Mouse (Mus musculus) midbrain, postnatal 0 days (tissue): ENCODE measurements around the gene Grxcr1. TPM values are rescaled to one million over a fixed set of nuclear protein-coding genes. Genes with fewer than 3 reads are reported as not detected.
A peak's percentile ranks its signal among the peaks of the same experiment; 100 is the strongest.

ENCODE experiments used
- ATAC-seq: fragments of 200-750 bp; cut with Nextera tagmentation; 2 replicates; pipeline ENCODE4 v1.8.0; 2017; ENCODE audit warnings: moderate number of reproducible peaks, mild to moderate bottlenecking, moderate TSS enrichment, moderate library complexity; ENCODE audit not compliant: low FRiP score
- DNase-seq: peaks from one replicate; pipeline ENCODE4 v3.0.0-alpha.2; 2015; ENCODE audit warnings: low spot score
- H3K27ac ChIP-seq: fragments of 300-500 bp; sonication (generic); 2 replicates; pipeline ENCODE4 v1.5.1; 2014; ENCODE audit warnings: low read depth, mild to moderate bottlenecking, low read length, mixed read lengths
- H3K27me3 ChIP-seq: fragments of 300-500 bp; sonication (generic); 2 replicates; pipeline ENCODE4 v1.6.1; 2014; ENCODE audit warnings: low read length, control low read depth, mixed read lengths; ENCODE audit not compliant: insufficient read depth
- H3K36me3 ChIP-seq: fragments of 300-500 bp; sonication (generic); 2 replicates; pipeline ENCODE4 v1.6.1; 2014; ENCODE audit warnings: low read length, control low read depth, mixed read lengths; ENCODE audit not compliant: insufficient read depth
- H3K4me1 ChIP-seq: fragments of 300-500 bp; sonication (generic); 2 replicates; pipeline ENCODE4 v1.6.1; 2014; ENCODE audit warnings: mild to moderate bottlenecking, control low read depth, antibody characterized with exemption, low read length, mixed read lengths; ENCODE audit not compliant: insufficient read depth
- H3K4me2 ChIP-seq: fragments of 300-500 bp; sonication (generic); 2 replicates; pipeline ENCODE4 v1.6.1; 2014; ENCODE audit warnings: low read depth, mild to moderate bottlenecking, low read length, mixed read lengths; ENCODE audit not compliant: poor library complexity, severe bottlenecking
- H3K4me3 ChIP-seq: fragments of 300-500 bp; sonication (generic); 2 replicates; pipeline ENCODE4 v1.5.1; 2014; ENCODE audit warnings: low read depth, mild to moderate bottlenecking, low read length, moderate library complexity
- H3K9ac ChIP-seq: fragments of 300-500 bp; sonication (generic); replicated peaks from 2 replicates; pipeline ENCODE4 v1.6.1; 2014; ENCODE audit warnings: mild to moderate bottlenecking, low read length, moderate library complexity, mixed read lengths; ENCODE audit not compliant: poor library complexity, severe bottlenecking
- H3K9me3 ChIP-seq: fragments of 300-500 bp; sonication (generic); 2 replicates; pipeline ENCODE4 v1.6.1; 2016; ENCODE audit warnings: low read length, control low read depth
- CTCF ChIP-seq: IDR thresholded peaks from 2 replicates; pipeline ENCODE4 v1.5.1; 2016; ENCODE audit warnings: antibody characterized with exemption, mild to moderate bottlenecking
- WGBS: fragments of 180-500 bp; shearing (Covaris S2); extraction: QIAGEN DNeasy Blood & Tissue Kit; methylation state at CpG from one replicate; pipeline ENCODE4 v1.1.7; 2014; 5-methylcytosine and 5-hydroxymethylcytosine counted together
- polyA plus RNA-seq: library from polyadenylated mRNA; unstranded; fragments of >200 nt; fragmentation: Nextera tagmentation; extraction: Ambion mirVana; gene quantifications from 2 replicates; pipeline ENCODE4 v1.2.1, GENCODE M21; 2015
- total RNA-seq: library from RNA; depleted of rRNA; stranded (reverse); fragments of >200 nt; gene quantifications from 2 replicates; pipeline ENCODE4 v1.2.3, GENCODE M21; 2014; rRNA removed

The Grxcr1 gene
- total and polyA plus RNA-seq, 2 experiments from 2014 or later, result not detected

- no peaks in the 10 kb centered on the region for H3K36me3 ChIP-seq
- no peak overlapping the region for H3K4me3 ChIP-seq
- no peaks in the 10 kb centered on the region for H3K9me3 ChIP-seq
- no peak for ATAC-seq
- peak; percentile 24 for DNase-seq
- H3K27me3 ChIP-seq, result no peaks in the 10 kb centered on the region
- H3K9ac ChIP-seq, result no peak overlapping the region
- no peak overlapping the region for H3K4me2 ChIP-seq
- 88% methylated on average over 7 of the region's 7 CpGs for WGBS
- H3K4me1 ChIP-seq, result no peaks in the 10 kb centered on the region
- no peak for TF ChIP-seq CTCF
- H3K27ac ChIP-seq, result no peak overlapping the region
Observed at GRCm38 (mm10) chr5:68165954-68166353, 134.3 kb downstream of the Grxcr1 start.

Other genes starting within 250 kb of the Grxcr1 start
- gene Atp8a1, start 184.4 kb upstream of the Grxcr1 start, total RNA-seq, result 95.7 and 104 TPM in 2 replicates
- gene Atp8a1, start 184.4 kb upstream of the Grxcr1 start, polyA plus RNA-seq, result 35.5 and 42.9 TPM in 2 replicates
- gene Gm5108, start 90.2 kb upstream of the Grxcr1 start, total RNA-seq, result not detected in 2 replicates
- not detected in 2 replicates for gene Gm5108, start 90.2 kb upstream of the Grxcr1 start, polyA plus RNA-seq
- gene Gm21905, start 85.4 kb upstream of the Grxcr1 start, total RNA-seq, result not detected in 2 replicates
- not detected in 2 replicates for gene Gm21905, start 85.4 kb upstream of the Grxcr1 start, polyA plus RNA-seq